Mouse (Mus musculus) frontal cortex, adult 2 months (tissue): Measurements from ENCODE around the gene Zfp51. TPM values are rescaled to one million over a fixed set of nuclear protein-coding genes. Genes with fewer than 3 reads are reported as not detected.

ENCODE experiments used
- polyA plus RNA-seq: library from polyadenylated mRNA; depleted of rRNA; stranded (reverse); fragments of >200 nt; gene quantifications from 2 replicates; pipeline ENCODE4 v1.2.3, GENCODE M21; 2012; rRNA removed

Gene Zfp51
- polyA plus RNA-seq, 1 experiment, result 4.2 TPM

Other genes with a start within 250 kb of the Zfp51 start
- not detected in 2 replicates for gene Vmn1r234, start 224.3 kb upstream of the Zfp51 start, polyA plus RNA-seq
- gene Vmn1r235, start 194.0 kb upstream of the Zfp51 start, polyA plus RNA-seq, result not detected in 2 replicates
- gene Vmn1r236, start 167.4 kb upstream of the Zfp51 start, polyA plus RNA-seq, result not detected in 2 replicates
- gene Vmn1r237, start 138.5 kb upstream of the Zfp51 start, polyA plus RNA-seq, result not detected in 2 replicates
- 1.4 and 2.0 TPM in 2 replicates for gene Zfp677, start 66.6 kb upstream of the Zfp51 start, polyA plus RNA-seq
- gene Zfp54, start 27.1 kb upstream of the Zfp51 start, polyA plus RNA-seq, result 0.74 and 1.3 TPM in 2 replicates
- 2.9 and 3.5 TPM in 2 replicates for gene Zfp53, start 38.6 kb downstream of the Zfp51 start, polyA plus RNA-seq
- 2.8 and 3.4 TPM in 2 replicates for gene Zfp52, start 85.2 kb downstream of the Zfp51 start, polyA plus RNA-seq
- gene Zfp948, start 116.6 kb downstream of the Zfp51 start, polyA plus RNA-seq, result 10.0 and 12.3 TPM in 2 replicates
- 6.3 and 7.6 TPM in 2 replicates for gene Zfp983, start 200.2 kb downstream of the Zfp51 start, polyA plus RNA-seq
- 6.7 and 9.1 TPM in 2 replicates for gene Gm10226, start 241.5 kb downstream of the Zfp51 start, polyA plus RNA-seq